8 mouse cellular contexts compared by ENCODE assay signal in genomic region chr12:111377986-111378490, GRCm38 (mm10). TPM values are rescaled to one million over a fixed set of nuclear protein-coding genes. Genes with fewer than 3 reads are reported as not detected.
DNase-seq lines count a peak whose midpoint lies in the region; ATAC-seq lines count a peak whose summit lies in the region.

No protein-coding gene starts in this region.

- peak overlapping the region; percentile 87 for H3K9ac ChIP-seq in limb, embryonic 15.5 days
- peak overlapping the region; percentile 94 for H3K9ac ChIP-seq in midbrain, embryonic 15.5 days

- peaks cover 33% of the 10 kb centered on the region for H3K4me1 ChIP-seq in limb, embryonic 15.5 days
- H3K4me1 ChIP-seq in midbrain, embryonic 15.5 days: peaks cover 33% of the 10 kb centered on the region

- WGBS in limb, embryonic 15.5 days: 0% methylated on average over 32 of the region's 32 CpGs
- under 1% methylated on average over 32 of the region's 32 CpGs for WGBS in midbrain, embryonic 15.5 days

- no peaks in the 10 kb centered on the region for H3K36me3 ChIP-seq in limb, embryonic 15.5 days
- H3K36me3 ChIP-seq in midbrain, embryonic 15.5 days (replicated peaks): no peaks in the 10 kb centered on the region

- H3K9me3 ChIP-seq in limb, embryonic 15.5 days: no peaks in the 10 kb centered on the region
- no peaks in the 10 kb centered on the region for H3K9me3 ChIP-seq in midbrain, embryonic 15.5 days

- peak overlapping the region; percentile 95 for H3K4me3 ChIP-seq in limb, embryonic 15.5 days
- peak overlapping the region; percentile 100 for H3K4me3 ChIP-seq in midbrain, embryonic 15.5 days

- peak overlapping the region; percentile 87 for H3K4me2 ChIP-seq in limb, embryonic 15.5 days
- peak overlapping the region; percentile 75 for H3K4me2 ChIP-seq in midbrain, embryonic 15.5 days

- peak; percentile 41; the same call in 1 of the 2 replicates for ATAC-seq in limb, embryonic 15.5 days (ENCODE audit: insufficient number of reproducible peaks, low FRiP score, low TSS enrichment, low read depth)
- ATAC-seq in midbrain, embryonic 15.5 days (replicated peaks): peak; percentile 85

- no peaks in the 10 kb centered on the region; the same call in 1 of the 2 replicates for H3K27me3 ChIP-seq in limb, embryonic 15.5 days
- no peaks in the 10 kb centered on the region for H3K27me3 ChIP-seq in midbrain, embryonic 15.5 days (replicated peaks)

- H3K27ac ChIP-seq in limb, embryonic 15.5 days: peak overlapping the region; percentile 91
- peak overlapping the region; percentile 95 for H3K27ac ChIP-seq in midbrain, embryonic 15.5 days

- peak; percentile 43 to 44 for DNase-seq in lung, adult 18-20 months
- DNase-seq in lung, postnatal 25 days (ENCODE audit: low spot score): no peak
- peak; percentile 70 for DNase-seq in embryo, embryonic 11 days
- DNase-seq in heart, postnatal 4 days: peak; percentile 55
- DNase-seq in thymus, adult 18-20 months: no peak
- DNase-seq in gastrocnemius, postnatal 4 days (ENCODE audit: low spot score in 2 of 2): no peak

RNA-seq across cellular contexts. Expression of gene Cdc42bpb, which starts 0.5 kb away (rescaled TPM):
- total RNA-seq in heart, postnatal 4 days (2021): 100 to 1,000 TPM; 112 to 116 TPM
- 26.4 and 33.5 TPM in 2 replicates for polyA plus RNA-seq in limb, embryonic 15.5 days (2015; fragmentation: Nextera tagmentation; extraction: Ambion mirVana)
- 44.7 and 44.9 TPM in 2 replicates for polyA plus RNA-seq in midbrain, embryonic 15.5 days (2015; fragmentation: Nextera tagmentation; extraction: Ambion mirVana)
- total RNA-seq in gastrocnemius, postnatal 4 days (2021): 10 to 100 TPM; 69.1 to 74.5 TPM

RNA-seq across cellular contexts. Expression of gene Lbhd2, which starts 28.6 kb away (rescaled TPM):
- not detected for total RNA-seq in heart, postnatal 4 days (2021)
- polyA plus RNA-seq in limb, embryonic 15.5 days (2015; fragmentation: Nextera tagmentation; extraction: Ambion mirVana): 12.4 and 13.2 TPM in 2 replicates
- polyA plus RNA-seq in midbrain, embryonic 15.5 days (2015; fragmentation: Nextera tagmentation; extraction: Ambion mirVana): 3.2 and 3.5 TPM in 2 replicates
- under 1 TPM in 1 of 2 experiments, not detected in 1; 0.59 TPM for total RNA-seq in gastrocnemius, postnatal 4 days (2021)

RNA-seq across cellular contexts. Expression of gene Exoc3l4, which starts 38.8 kb away (rescaled TPM):
- total RNA-seq in heart, postnatal 4 days (2021): 1 to 10 TPM; 7.3 to 8.7 TPM
- 6.4 and 9.9 TPM in 2 replicates for polyA plus RNA-seq in limb, embryonic 15.5 days (2015; fragmentation: Nextera tagmentation; extraction: Ambion mirVana)
- 1.9 and 2.8 TPM in 2 replicates for polyA plus RNA-seq in midbrain, embryonic 15.5 days (2015; fragmentation: Nextera tagmentation; extraction: Ambion mirVana)
- total RNA-seq in gastrocnemius, postnatal 4 days (2021): 1 to 10 TPM; 5.0 to 6.1 TPM

Comparison
In these comparisons a context has a peak if more than half of its experiments do, and no peak if none do; other contexts are left out.
1. DNase-seq: peak in lung, adult 18-20 months (2 of 2), embryo, embryonic 11 days (single experiment) and heart, postnatal 4 days (single experiment); none in lung, postnatal 25 days (single experiment), thymus, adult 18-20 months (0 of 2) and gastrocnemius, postnatal 4 days (0 of 2).